Mouse (Mus musculus) forebrain, embryonic 10.5 days (tissue): ENCODE data around the gene Dock10. TPM values are rescaled to one million over a fixed set of nuclear protein-coding genes. Genes with fewer than 3 reads are reported as not detected.

Experiments used
- DNase-seq: peaks from one replicate; pipeline ENCODE4 v3.0.0-alpha.2; 2017; ENCODE audit warnings: low spot score; ENCODE audit errors: extremely low spot score
- H3K27ac ChIP-seq: fragments of 300-500 bp; sonication (generic); 2 replicates; pipeline ENCODE4 v1.5.1; 2016; ENCODE audit warnings: mild to moderate bottlenecking
- H3K27me3 ChIP-seq: fragments of 300-500 bp; sonication (generic); 2 replicates; pipeline ENCODE4 v1.6.1; 2016; ENCODE audit warnings: mild to moderate bottlenecking; ENCODE audit not compliant: poor library complexity, severe bottlenecking
- H3K36me3 ChIP-seq: fragments of 300-500 bp; sonication (generic); replicated peaks from 2 replicates; pipeline ENCODE4 v1.6.1; 2016; ENCODE audit warnings: mild to moderate bottlenecking, moderate library complexity
- H3K4me1 ChIP-seq: fragments of 300-500 bp; sonication (generic); 2 replicates; pipeline ENCODE4 v1.6.1; 2016
- H3K4me3 ChIP-seq: fragments of 300-500 bp; sonication (generic); 2 replicates; pipeline ENCODE4 v1.5.1; 2016; ENCODE audit warnings: mild to moderate bottlenecking, moderate library complexity
- H3K9me3 ChIP-seq: fragments of 300-500 bp; sonication (generic); 2 replicates; pipeline ENCODE4 v1.6.1; 2016; ENCODE audit warnings: mild to moderate bottlenecking, moderate library complexity
- WGBS: fragments of 180-500 bp; shearing (Covaris S2); methylation state at CpG from one replicate; pipeline ENCODE4 v1.1.7; 2016; 5-methylcytosine and 5-hydroxymethylcytosine counted together
- polyA plus RNA-seq: library from polyadenylated mRNA; unstranded; fragments of >200 nt; fragmentation: Nextera tagmentation; extraction: Ambion mirVana; gene quantifications from 2 replicates; pipeline ENCODE4 v1.2.1, GENCODE M21; 2016

The Dock10 gene
- polyA plus RNA-seq, 1 experiment from 2014 or later: 1.8 TPM

GRCm38 (mm10) chr1:80720146-80720545 lies 38.2 kb downstream of the Dock10 start:
- H3K36me3 ChIP-seq: no peaks in the 10 kb centered on the region
- no peak for DNase-seq
- H3K4me1 ChIP-seq: no peaks in the 10 kb centered on the region
- H3K27ac ChIP-seq: no peak overlapping the region
- H3K9me3 ChIP-seq: no peaks in the 10 kb centered on the region
- no peak overlapping the region for H3K4me3 ChIP-seq
- no peaks in the 10 kb centered on the region for H3K27me3 ChIP-seq

- H3K9me3 ChIP-seq: no peaks in the 10 kb centered on the region
- H3K27ac ChIP-seq: no peak overlapping the region
- no peak for DNase-seq
- H3K4me3 ChIP-seq: no peak overlapping the region
- WGBS: 94% methylated on average over 6 of the region's 6 CpGs
- no peaks in the 10 kb centered on the region for H3K4me1 ChIP-seq
- H3K36me3 ChIP-seq: no peaks in the 10 kb centered on the region
- no peaks in the 10 kb centered on the region for H3K27me3 ChIP-seq
Observed at GRCm38 (mm10) chr1:80719436-80719835, 38.9 kb downstream of the Dock10 start.

- DNase-seq: no peak
- Histone ChIP-seq H3K27me3 (no peaks in the 10 kb centered on the region), H3K4me1 (no peaks in the 10 kb centered on the region), H3K4me3 (no peak overlapping the region), H3K27ac (no peak overlapping the region), H3K9me3 (no peaks in the 10 kb centered on the region), H3K36me3 (no peaks in the 10 kb centered on the region)
- WGBS: 88% methylated on average over 1 of the region's 1 CpGs
Observed at GRCm38 (mm10) chr1:80718666-80719065, 39.7 kb downstream of the Dock10 start.

GRCm38 (mm10) chr1:80715917-80716316 lies 42.4 kb downstream of the Dock10 start:
- WGBS: 85% methylated on average over 3 of the region's 3 CpGs
- DNase-seq: no peak
- H3K27me3 ChIP-seq: no peaks in the 10 kb centered on the region
- H3K9me3 ChIP-seq: no peaks in the 10 kb centered on the region
- no peak overlapping the region for H3K27ac ChIP-seq
- H3K36me3 ChIP-seq: no peaks in the 10 kb centered on the region
- no peaks in the 10 kb centered on the region for H3K4me1 ChIP-seq
- no peak overlapping the region for H3K4me3 ChIP-seq

GRCm38 (mm10) chr1:80713920-80714319 lies 44.4 kb downstream of the Dock10 start:
- no peak overlapping the region for H3K4me3 ChIP-seq
- no peaks in the 10 kb centered on the region for H3K9me3 ChIP-seq
- DNase-seq: no peak
- no peaks in the 10 kb centered on the region for H3K4me1 ChIP-seq
- WGBS: 83% methylated on average over 1 of the region's 1 CpGs
- H3K27me3 ChIP-seq: no peaks in the 10 kb centered on the region
- no peak overlapping the region for H3K27ac ChIP-seq
- H3K36me3 ChIP-seq: no peaks in the 10 kb centered on the region

GRCm38 (mm10) chr1:80710607-80711261 lies 47.6 kb downstream of the Dock10 start:
- WGBS: 74% methylated on average over 8 of the region's 8 CpGs
- DNase-seq: no peak
- H3K9me3 ChIP-seq: no peaks in the 10 kb centered on the region
- no peaks in the 10 kb centered on the region for H3K4me1 ChIP-seq
- no peaks in the 10 kb centered on the region for H3K36me3 ChIP-seq
- H3K27me3 ChIP-seq: no peaks in the 10 kb centered on the region
- no peak overlapping the region for H3K4me3 ChIP-seq
- no peak overlapping the region for H3K27ac ChIP-seq

GRCm38 (mm10) chr1:80710097-80710541 lies 48.2 kb downstream of the Dock10 start:
- Histone ChIP-seq H3K9me3 (no peaks in the 10 kb centered on the region), H3K4me3 (no peak overlapping the region), H3K27me3 (no peaks in the 10 kb centered on the region), H3K27ac (no peak overlapping the region), H3K4me1 (no peaks in the 10 kb centered on the region), H3K36me3 (no peaks in the 10 kb centered on the region)
- WGBS: 84% methylated on average over 5 of the region's 5 CpGs
- DNase-seq: no peak

GRCm38 (mm10) chr1:80709299-80709698 lies 49.0 kb downstream of the Dock10 start:
- H3K4me1 ChIP-seq: no peaks in the 10 kb centered on the region
- H3K27ac ChIP-seq: no peak overlapping the region
- H3K36me3 ChIP-seq: no peaks in the 10 kb centered on the region
- WGBS: 89% methylated on average over 14 of the region's 14 CpGs
- H3K9me3 ChIP-seq: no peaks in the 10 kb centered on the region
- no peaks in the 10 kb centered on the region for H3K27me3 ChIP-seq
- no peak overlapping the region for H3K4me3 ChIP-seq
- DNase-seq: no peak

- no peak for DNase-seq
- Histone ChIP-seq H3K9me3 (no peaks in the 10 kb centered on the region), H3K4me3 (no peak overlapping the region), H3K27me3 (no peaks in the 10 kb centered on the region), H3K27ac (no peak overlapping the region), H3K4me1 (no peaks in the 10 kb centered on the region), H3K36me3 (no peaks in the 10 kb centered on the region)
- 94% methylated on average over 1 of the region's 1 CpGs for WGBS
Observed at GRCm38 (mm10) chr1:80703279-80703678, 55.0 kb downstream of the Dock10 start.

- 79% methylated on average over 1 of the region's 1 CpGs for WGBS
- no peaks in the 10 kb centered on the region for H3K9me3 ChIP-seq
- no peak overlapping the region for H3K27ac ChIP-seq
- DNase-seq: no peak
- no peak overlapping the region for H3K4me3 ChIP-seq
- no peaks in the 10 kb centered on the region for H3K36me3 ChIP-seq
- peaks cover 11% of the 10 kb centered on the region for H3K4me1 ChIP-seq
- H3K27me3 ChIP-seq: no peaks in the 10 kb centered on the region
Observed at GRCm38 (mm10) chr1:80676004-80676673, 82.2 kb downstream of the Dock10 start.

- no peaks in the 10 kb centered on the region for H3K36me3 ChIP-seq
- no peak overlapping the region for H3K4me3 ChIP-seq
- H3K9me3 ChIP-seq: no peaks in the 10 kb centered on the region
- no peak for DNase-seq
- no peak overlapping the region for H3K27ac ChIP-seq
- 92% methylated on average over 3 of the region's 3 CpGs for WGBS
- peaks cover 11% of the 10 kb centered on the region for H3K4me1 ChIP-seq
- H3K27me3 ChIP-seq: no peaks in the 10 kb centered on the region
Observed at GRCm38 (mm10) chr1:80671730-80672129, 86.6 kb downstream of the Dock10 start.

GRCm38 (mm10) chr1:80671056-80671455 lies 87.3 kb downstream of the Dock10 start:
- H3K4me3 ChIP-seq: no peak overlapping the region
- H3K27ac ChIP-seq: no peak overlapping the region
- H3K36me3 ChIP-seq: no peaks in the 10 kb centered on the region
- no peaks in the 10 kb centered on the region for H3K9me3 ChIP-seq
- WGBS: 89% methylated on average over 5 of the region's 5 CpGs
- DNase-seq: no peak
- H3K27me3 ChIP-seq: no peaks in the 10 kb centered on the region
- peaks cover 11% of the 10 kb centered on the region for H3K4me1 ChIP-seq

- Histone ChIP-seq H3K4me1 (peaks cover 11% of the 10 kb centered on the region), H3K36me3 (no peaks in the 10 kb centered on the region), H3K4me3 (no peak overlapping the region), H3K27me3 (no peaks in the 10 kb centered on the region), H3K27ac (no peak overlapping the region), H3K9me3 (no peaks in the 10 kb centered on the region)
- WGBS: 83% methylated on average over 7 of the region's 7 CpGs
- DNase-seq: no peak
Observed at GRCm38 (mm10) chr1:80670387-80670786, 87.9 kb downstream of the Dock10 start.
